Mouse (Mus musculus): Measurements from ENCODE around the gene Pknox1.

DNA sequence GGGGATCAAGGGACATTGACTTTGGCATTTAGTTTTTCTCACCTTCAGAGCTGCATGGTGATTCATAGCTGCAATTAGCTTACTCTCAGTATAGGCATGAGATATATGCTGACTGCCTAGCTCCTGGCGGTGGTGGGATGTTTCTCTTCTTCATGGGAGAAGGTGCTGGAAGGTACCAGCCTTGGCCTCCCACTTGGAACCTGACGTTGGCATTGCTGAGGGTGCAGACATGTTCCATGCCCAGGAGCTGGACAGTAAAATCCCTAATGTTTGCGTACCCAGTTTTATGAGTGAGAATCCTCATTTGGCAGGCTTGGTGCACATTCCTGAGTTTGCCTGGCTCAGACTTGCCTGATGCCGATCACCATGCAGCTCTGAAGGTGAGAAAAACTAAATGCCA lies 58.6 kb downstream of the Pknox1 start:
- TF ChIP-seq CTCF (IDR thresholded peaks at IDR 0.05; ENCODE audit: low read depth, low read length) (no peak), POLR2A (IDR thresholded peaks at IDR 0.05; ENCODE audit: borderline replicate concordance, low read depth, low read length) (no peak)
